Mouse (Mus musculus) lung, postnatal 0 days (tissue): ENCODE measurements at regions not wholly inside any gene's neighbourhood (a gene's known extent, or its start where the extent isn't known, plus 50 kb on each side); places are given as distances from the start of the nearest gene placed in this dataset.

Experiments
- CTCF ChIP-seq: IDR thresholded peaks from 2 replicates; pipeline ENCODE4 v1.5.1; 2016; ENCODE audit warnings: antibody characterized with exemption, mild to moderate bottlenecking
- EP300 ChIP-seq: IDR thresholded peaks from 2 replicates; pipeline ENCODE4 v1.6.1; 2016; ENCODE audit warnings: antibody characterized with exemption, mild to moderate bottlenecking, control low read depth

GRCm38 (mm10) chr9:33123841-33124240 is 487.8 kb downstream of the Ets1 start:
- TF ChIP-seq EP300, result no peak
- no peak for TF ChIP-seq CTCF
